Mouse (Mus musculus) intestine, embryonic 14.5 days (tissue): ENCODE data around the gene Os9. TPM values are rescaled to one million over a fixed set of nuclear protein-coding genes. Genes with fewer than 3 reads are reported as not detected.
A peak's percentile ranks its signal among the peaks of the same experiment; 100 is the strongest.
"Not testable (repeated sequence)": the region's sequence is repeated elsewhere in the genome, so short reads cannot be mapped to it uniquely, and the experiment has no call there.

Experiments used
- ATAC-seq: fragments of 200-750 bp; cut with Nextera tagmentation; replicated peaks from 2 replicates; pipeline ENCODE4 v1.8.0; 2017; ENCODE audit warnings: low read depth, moderate number of reproducible peaks, moderate TSS enrichment, moderate library complexity; ENCODE audit not compliant: low FRiP score, low TSS enrichment
- DNase-seq: peaks from one replicate; pipeline ENCODE4 v3.0.0-alpha.2; 2018; ENCODE audit warnings: low spot score
- H3K27ac ChIP-seq: fragments of 300-500 bp; sonication (generic); 2 replicates; pipeline ENCODE4 v1.5.1; 2014; ENCODE audit warnings: low read depth, mild to moderate bottlenecking, control low read depth
- H3K27me3 ChIP-seq: fragments of 300-500 bp; sonication (generic); replicated peaks from 2 replicates; pipeline ENCODE4 v1.6.1; 2014; ENCODE audit warnings: low read length, control low read depth; ENCODE audit not compliant: control insufficient read depth, insufficient read depth
- H3K36me3 ChIP-seq: fragments of 300-500 bp; sonication (generic); 2 replicates; pipeline ENCODE4 v1.6.1; 2014; ENCODE audit warnings: low read length, control low read depth; ENCODE audit not compliant: control insufficient read depth, insufficient read depth
- H3K4me1 ChIP-seq: fragments of 300-500 bp; sonication (generic); replicated peaks from 2 replicates; pipeline ENCODE4 v1.6.1; 2014; ENCODE audit warnings: low read length, control low read depth, mixed read lengths; ENCODE audit not compliant: control insufficient read depth, insufficient read depth
- H3K4me2 ChIP-seq: fragments of 300-500 bp; sonication (generic); 2 replicates; pipeline ENCODE4 v1.6.1; 2014; ENCODE audit warnings: low read length
- H3K4me3 ChIP-seq: fragments of 300-500 bp; sonication (generic); 2 replicates; pipeline ENCODE4 v1.5.1; 2014; ENCODE audit warnings: low read depth, low read length, control low read depth, mixed read lengths
- H3K9ac ChIP-seq: fragments of 300-500 bp; sonication (generic); 2 replicates; pipeline ENCODE4 v1.6.1; 2014; ENCODE audit warnings: mild to moderate bottlenecking, low read length
- H3K9me3 ChIP-seq: fragments of 300-500 bp; sonication (generic); 2 replicates; pipeline ENCODE4 v1.6.1; 2016; ENCODE audit warnings: low read length, control low read depth; ENCODE audit not compliant: control insufficient read depth
- WGBS: fragments of 180-500 bp; shearing (Covaris S2); extraction: QIAGEN DNeasy Blood & Tissue Kit; methylation state at CpG from one replicate; pipeline ENCODE4 v1.1.7; 2014; 5-methylcytosine and 5-hydroxymethylcytosine counted together
- polyA plus RNA-seq: library from polyadenylated mRNA; unstranded; fragments of >200 nt; fragmentation: Nextera tagmentation; extraction: Ambion mirVana; gene quantifications from 2 replicates; pipeline ENCODE4 v1.2.1, GENCODE M21; 2014

Os9 gene
- polyA plus RNA-seq, 1 experiment from 2014 or later = 51.6 TPM

DNA sequence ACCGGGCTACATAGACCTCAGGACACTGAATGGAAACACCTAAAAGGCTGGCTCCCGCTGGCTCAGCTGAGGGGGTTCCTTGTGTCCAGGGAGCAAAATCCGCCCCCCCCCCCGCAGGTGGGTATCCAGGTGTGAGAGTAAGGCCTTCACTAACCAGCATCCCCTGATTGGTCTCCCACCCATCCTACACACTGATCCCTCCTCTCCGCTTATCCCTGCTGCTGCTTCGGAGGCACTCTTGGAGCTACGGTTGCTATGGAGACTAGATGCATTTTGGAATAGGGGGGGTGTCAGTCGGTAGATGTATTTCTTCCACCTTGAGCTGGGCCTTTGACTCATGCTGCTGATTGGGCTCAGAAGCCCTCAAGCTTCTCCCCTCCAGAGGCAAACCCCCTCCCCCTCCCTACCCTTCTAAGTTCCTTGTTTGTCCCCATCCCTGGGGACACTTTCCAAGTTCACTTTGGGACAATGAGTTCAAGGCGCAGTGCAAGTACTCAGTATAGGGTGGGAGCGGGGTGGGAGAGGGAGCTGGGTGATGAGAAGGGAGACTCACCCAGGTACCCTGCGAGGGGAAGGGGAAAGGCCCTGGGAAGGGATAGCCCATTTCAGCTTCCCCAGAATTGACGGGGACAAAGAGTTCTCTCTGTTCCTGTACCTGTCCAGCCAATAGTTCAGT is 42.8 kb downstream of the Os9 start:
- no peak overlapping the region for H3K27ac ChIP-seq
- no peak overlapping the region for H3K9ac ChIP-seq
- H3K27me3 ChIP-seq = peaks cover 79% of the 10 kb centered on the region
- no peaks in the 10 kb centered on the region for H3K9me3 ChIP-seq
- no peaks in the 10 kb centered on the region for H3K36me3 ChIP-seq
- H3K4me3 ChIP-seq = peak overlapping the region; percentile 42; the same call in 1 of the 2 replicates
- WGBS = 5% methylated on average over 12 of the region's 12 CpGs
- peak overlapping the region; percentile 92 for H3K4me2 ChIP-seq
- DNase-seq = no peak
- H3K4me1 ChIP-seq = peaks cover 27% of the 10 kb centered on the region
- no peak for ATAC-seq

DNA sequence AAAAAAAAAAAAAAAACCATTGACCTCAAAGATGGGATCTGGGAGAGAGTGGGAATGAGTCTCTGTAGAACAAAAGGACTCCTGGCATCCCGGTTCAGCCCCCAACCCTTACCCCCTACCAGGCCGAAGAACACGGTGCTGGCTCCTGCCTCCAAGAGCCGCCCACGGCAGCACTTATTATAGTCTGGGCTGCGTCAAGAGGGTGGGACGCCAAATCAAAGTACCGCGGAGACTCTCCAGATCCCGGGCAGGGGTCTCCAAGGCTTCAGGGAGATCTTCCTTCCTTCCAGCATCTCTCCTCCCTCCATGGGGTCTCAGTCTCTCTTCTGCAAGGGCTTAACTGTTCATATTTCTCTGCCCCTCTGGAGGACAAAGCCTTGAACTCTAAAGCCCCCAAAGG is 43.4 kb downstream of the Os9 start:
- no peak overlapping the region for H3K9ac ChIP-seq
- H3K4me2 ChIP-seq = no peak overlapping the region
- no peaks in the 10 kb centered on the region for H3K36me3 ChIP-seq
- no peak overlapping the region for H3K4me3 ChIP-seq
- no peaks in the 10 kb centered on the region for H3K9me3 ChIP-seq
- ATAC-seq = no peak
- peaks cover 73% of the 10 kb centered on the region for H3K27me3 ChIP-seq
- H3K27ac ChIP-seq = no peak overlapping the region
- H3K4me1 ChIP-seq = peaks cover 27% of the 10 kb centered on the region
- 0% methylated on average over 10 of the region's 10 CpGs for WGBS
- no peak for DNase-seq

DNA sequence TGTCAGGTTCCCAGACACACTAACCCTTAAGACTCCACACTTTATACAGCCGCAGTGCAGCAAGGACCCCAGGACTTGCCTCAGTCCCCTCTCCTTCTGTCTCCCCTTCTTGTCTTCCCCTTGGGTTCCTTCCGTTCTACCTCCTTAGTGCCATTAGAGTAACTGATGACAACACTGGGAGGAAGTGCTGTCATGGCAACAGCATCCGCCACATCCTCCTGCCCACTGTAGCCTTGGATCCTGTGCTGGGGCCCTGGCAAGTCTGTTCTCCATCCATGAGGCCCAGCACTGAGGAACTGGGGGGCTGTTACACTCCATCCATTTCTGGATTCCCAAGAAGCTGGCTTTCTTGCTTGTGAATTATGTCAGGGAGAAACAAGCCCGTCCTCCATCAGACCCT is 44.8 kb downstream of the Os9 start:
- WGBS = 33% methylated on average over 4 of the region's 4 CpGs

DNA sequence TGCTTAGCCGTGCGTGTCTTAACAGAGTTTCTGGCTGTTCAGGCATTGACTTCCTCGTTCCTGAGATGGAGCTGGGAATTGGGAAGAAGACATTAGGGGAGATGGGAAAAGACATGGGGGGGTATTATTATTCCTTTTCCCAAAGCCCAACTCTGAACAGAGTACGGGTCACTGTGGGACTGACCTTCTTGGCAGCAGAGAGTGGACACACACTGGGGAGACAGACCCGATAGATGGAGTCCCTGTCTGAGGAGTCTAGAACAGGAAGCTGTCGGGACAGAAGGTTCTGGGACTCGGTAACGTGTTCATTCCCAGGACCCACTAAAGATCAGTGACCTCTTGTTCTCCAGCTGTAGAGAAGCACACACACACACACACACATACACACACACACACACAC is 45.3 kb downstream of the Os9 start:
- Histone ChIP-seq H3K4me1 (peaks cover 17% of the 10 kb centered on the region), H3K9me3 (no peaks in the 10 kb centered on the region), H3K36me3 (no peaks in the 10 kb centered on the region), H3K27me3 (peaks cover 54% of the 10 kb centered on the region), H3K27ac (no peak overlapping the region), H3K9ac (no peak overlapping the region), H3K4me2 (no peak overlapping the region), H3K4me3 (no peak overlapping the region)
- DNase-seq (no peak), ATAC-seq (no peak)
- WGBS = 73% methylated on average over 8 of the region's 8 CpGs

More for the DNA sequence above, 44.8 kb downstream of the Os9 start:
- no peak overlapping the region for H3K4me2 ChIP-seq
- no peak for ATAC-seq
- no peak overlapping the region for H3K4me3 ChIP-seq
- H3K9me3 ChIP-seq = no peaks in the 10 kb centered on the region
- no peak for DNase-seq
- peaks cover 19% of the 10 kb centered on the region for H3K4me1 ChIP-seq
- peaks cover 58% of the 10 kb centered on the region for H3K27me3 ChIP-seq
- H3K9ac ChIP-seq = no peak overlapping the region
- H3K27ac ChIP-seq = no peak overlapping the region
- H3K36me3 ChIP-seq = no peaks in the 10 kb centered on the region

DNA sequence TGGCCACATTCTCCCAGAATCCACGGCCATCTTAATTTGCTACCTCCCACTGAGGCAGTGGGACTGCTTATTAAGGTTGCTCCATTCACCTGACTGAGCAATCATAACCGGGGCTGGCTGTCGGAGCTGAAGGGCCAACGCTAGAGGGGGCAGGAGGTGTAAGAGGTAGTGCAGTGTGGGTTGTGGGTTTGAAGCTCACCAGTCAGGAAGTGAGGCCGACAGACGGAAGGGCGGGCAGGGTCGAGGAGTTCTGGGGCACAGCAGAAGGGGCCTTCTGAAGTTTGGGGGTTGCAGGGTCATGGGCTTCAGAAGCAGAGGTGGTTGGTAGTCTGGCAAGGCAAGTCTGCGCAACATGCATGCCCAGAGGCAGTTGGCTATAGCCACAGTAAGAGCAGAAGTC is 45.9 kb downstream of the Os9 start, which contains the start of gene Agap2:
Agap2 (plus strand) TSS at position 205 of the 400 bp plus-strand sequence.
- Histone ChIP-seq H3K9ac (no peak within 1 kb of the TSS), H3K4me3 (no peak within 1 kb of the TSS), H3K36me3 (no peaks in the 10 kb centered on the region), H3K27me3 (peaks cover 48% of the 10 kb centered on the region), H3K4me1 (peaks cover 15% of the 10 kb centered on the region), H3K27ac (no peak within 1 kb of the TSS), H3K4me2 (no peak within 1 kb of the TSS), H3K9me3 (no peaks in the 10 kb centered on the region)
- DNase-seq (no peak), ATAC-seq (no peak)
- WGBS = 60% methylated on average over 9 of the region's 9 CpGs

DNA sequence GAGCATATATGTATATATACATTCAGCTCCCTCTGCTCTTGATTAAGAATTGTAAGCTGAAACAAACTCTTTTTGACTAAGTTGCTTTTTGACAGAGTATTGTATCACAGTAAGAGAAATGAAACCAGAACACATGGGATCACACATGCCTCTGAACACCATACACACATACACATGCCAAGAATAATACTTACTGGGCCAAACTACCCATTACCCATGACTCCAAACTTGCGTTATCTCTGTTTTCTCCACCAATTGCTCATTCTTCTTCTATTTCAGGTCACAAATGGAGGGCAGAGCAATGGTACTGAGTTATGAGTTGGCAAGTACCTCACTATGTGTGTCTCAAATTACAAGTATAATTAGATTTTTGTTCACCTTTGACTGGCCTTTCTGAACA is 47.0 kb downstream of the Os9 start:
- no peak for DNase-seq
- ATAC-seq = no peak
- no peak overlapping the region for H3K4me3 ChIP-seq
- H3K27ac ChIP-seq = no peak overlapping the region
- no peak overlapping the region for H3K4me2 ChIP-seq
- H3K36me3 ChIP-seq = no peaks in the 10 kb centered on the region
- H3K9ac ChIP-seq = no peak overlapping the region
- 87% methylated on average over 1 of the region's 1 CpGs for WGBS
- H3K4me1 ChIP-seq = peaks cover 13% of the 10 kb centered on the region
- H3K27me3 ChIP-seq = peaks cover 37% of the 10 kb centered on the region
- H3K9me3 ChIP-seq = no peaks in the 10 kb centered on the region

DNA sequence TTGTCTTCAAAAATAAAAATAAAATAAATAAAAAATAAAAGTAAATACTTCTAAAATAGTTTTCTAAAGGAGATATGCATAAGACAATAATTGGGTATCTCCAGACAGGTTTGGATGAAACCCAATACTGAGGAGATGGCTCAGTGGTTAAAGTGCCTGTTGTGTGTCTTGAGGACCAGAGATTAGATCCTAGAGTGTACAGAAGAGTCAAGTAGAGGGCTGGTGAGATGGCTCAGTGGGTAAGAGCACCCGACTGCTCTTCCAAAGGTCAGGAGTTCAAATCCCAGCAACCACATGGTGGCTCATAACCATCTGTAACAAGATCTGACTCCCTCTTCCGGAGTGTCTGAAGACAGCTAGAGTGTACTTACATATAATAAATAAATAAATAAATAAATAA is 48.0 kb downstream of the Os9 start:
- H3K4me1 ChIP-seq = peaks cover 15% of the 10 kb centered on the region
- H3K9me3 ChIP-seq, H3K4me2 ChIP-seq, H3K27ac ChIP-seq, ATAC-seq, H3K9ac ChIP-seq, H3K36me3 ChIP-seq, H3K4me3 ChIP-seq, DNase-seq: not testable (repeated sequence)
- 77% methylated on average over 2 of the region's 2 CpGs for WGBS
- peaks cover 27% of the 10 kb centered on the region for H3K27me3 ChIP-seq

DNA sequence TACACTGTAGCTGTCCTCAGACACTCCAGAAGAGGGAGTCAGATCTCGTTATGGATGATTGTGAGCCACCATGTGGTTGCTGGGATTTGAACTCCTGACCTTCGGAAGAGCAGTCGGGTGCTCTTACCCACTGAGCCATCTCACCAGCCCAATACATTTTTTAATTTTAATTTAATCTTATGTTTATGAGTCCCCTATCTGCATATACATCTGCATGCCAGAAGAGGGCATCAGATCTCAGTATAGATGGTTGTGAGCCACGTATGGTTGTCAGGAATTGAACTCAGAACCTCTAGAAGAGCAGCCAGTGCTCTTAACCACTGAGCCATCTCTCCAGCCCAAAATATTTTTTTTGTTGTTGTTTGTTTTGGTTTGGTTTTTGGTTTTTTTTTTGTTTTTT is 48.7 kb downstream of the Os9 start:
- Histone ChIP-seq H3K36me3 (peaks cover 17% of the 10 kb centered on the region), H3K27me3 (peaks cover 20% of the 10 kb centered on the region), H3K4me1 (peaks cover 15% of the 10 kb centered on the region)
- not testable (repeated sequence) for H3K9me3 ChIP-seq, H3K9ac ChIP-seq, H3K4me2 ChIP-seq, DNase-seq, H3K27ac ChIP-seq, ATAC-seq, H3K4me3 ChIP-seq
- WGBS = 84% methylated on average over 4 of the region's 4 CpGs

DNA sequence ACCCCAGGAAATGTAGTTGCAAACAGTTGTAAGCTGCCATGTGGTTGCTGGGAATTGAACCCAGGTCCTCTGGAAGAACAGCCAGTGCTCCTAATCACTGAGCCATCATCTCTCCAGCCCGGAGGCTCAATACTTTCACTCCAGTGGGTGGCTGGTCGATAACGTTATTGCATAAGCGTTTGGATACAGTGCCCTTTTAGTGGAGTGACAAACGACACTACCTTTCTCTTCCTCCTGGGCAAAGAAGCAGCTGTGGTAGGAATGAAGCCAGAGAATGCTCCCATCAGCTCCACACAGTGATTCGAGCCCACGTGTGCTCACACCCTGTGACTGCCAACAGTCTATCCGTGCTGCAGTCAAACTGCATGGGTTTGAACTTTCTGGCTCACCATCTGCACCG is 49.7 kb downstream of the Os9 start:
- peak overlapping the region; percentile 77 for H3K9ac ChIP-seq

More for the DNA sequence above, 49.7 kb downstream of the Os9 start:
- Histone ChIP-seq H3K4me2 (peak overlapping the region; percentile 90), H3K27me3 (peaks cover 10% of the 10 kb centered on the region; the same call in 1 of the 2 replicates), H3K36me3 (peaks cover 27% of the 10 kb centered on the region), H3K4me3 (peak overlapping the region; percentile 79), H3K9me3 (no peaks in the 10 kb centered on the region), H3K27ac (no peak overlapping the region), H3K4me1 (peaks cover 15% of the 10 kb centered on the region)
- ATAC-seq (no peak), DNase-seq (no peak)
- 74% methylated on average over 9 of the region's 9 CpGs for WGBS
